Mouse (Mus musculus) CD4-positive, CD25-positive, alpha-beta regulatory T cell, adult 2 months (primary cell): Measurements from ENCODE around the gene Itpr2.

Experiments used
- DNase-seq: peaks from one replicate; pipeline ENCODE4 v3.0.0-alpha.2; 2012; ENCODE audit warnings: low read depth, low spot score

Itpr2 gene

GRCm38 (mm10) chr6:146270162-146270561 is 231.9 kb downstream of the Itpr2 start:
- no peak for DNase-seq

DNA sequence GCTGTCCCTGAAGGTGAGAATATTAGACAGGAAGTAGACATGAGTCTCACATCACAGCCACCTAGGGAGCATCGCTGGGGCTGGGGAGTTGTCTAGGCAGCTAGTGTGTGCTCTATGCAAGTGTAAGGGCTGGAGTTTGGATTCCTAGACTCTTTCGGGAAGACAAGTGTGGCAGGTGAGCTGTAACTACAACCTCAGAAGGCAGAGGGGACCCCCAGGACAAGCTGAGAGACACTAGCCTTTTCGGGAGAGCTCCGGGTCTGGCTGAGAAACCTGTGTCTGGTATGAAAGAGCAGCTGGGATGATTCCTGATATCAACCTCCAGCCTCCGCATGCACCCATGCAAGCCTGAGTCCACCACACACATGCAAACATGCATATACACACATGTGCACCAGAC is 232.7 kb downstream of the Itpr2 start:
- DNase-seq: no peak

- DNase-seq: no peak
Measured at GRCm38 (mm10) chr6:146260674-146261376, 241.2 kb downstream of the Itpr2 start.

DNA sequence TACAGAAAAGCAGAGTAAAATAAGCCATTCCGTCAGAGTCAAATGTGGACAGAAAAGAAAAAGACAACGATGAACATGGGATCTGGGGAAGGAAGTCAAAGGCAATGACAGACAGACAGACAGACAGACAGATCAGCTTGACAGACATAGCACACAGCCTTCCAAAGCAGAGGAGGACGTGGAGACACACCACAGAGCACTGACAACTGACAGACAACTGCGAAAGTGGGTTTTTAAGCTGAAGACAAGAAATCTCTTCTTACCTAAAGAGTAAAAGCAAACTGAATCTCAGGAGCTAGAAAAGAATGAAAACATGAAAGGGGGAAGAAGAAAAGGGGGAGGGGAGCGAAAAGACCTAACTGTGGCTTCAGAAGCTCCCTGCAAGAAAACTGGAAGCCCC is 243.3 kb downstream of the Itpr2 start:
- no peak for DNase-seq

GRCm38 (mm10) chr6:146258261-146258660 is 243.8 kb downstream of the Itpr2 start:
- peak; percentile 23 for DNase-seq

- DNase-seq: peak; percentile 42
Measured at GRCm38 (mm10) chr6:146256947-146257670, 244.9 kb downstream of the Itpr2 start.

- DNase-seq: no peak
Measured at GRCm38 (mm10) chr6:146256401-146256800, 245.6 kb downstream of the Itpr2 start.

DNA sequence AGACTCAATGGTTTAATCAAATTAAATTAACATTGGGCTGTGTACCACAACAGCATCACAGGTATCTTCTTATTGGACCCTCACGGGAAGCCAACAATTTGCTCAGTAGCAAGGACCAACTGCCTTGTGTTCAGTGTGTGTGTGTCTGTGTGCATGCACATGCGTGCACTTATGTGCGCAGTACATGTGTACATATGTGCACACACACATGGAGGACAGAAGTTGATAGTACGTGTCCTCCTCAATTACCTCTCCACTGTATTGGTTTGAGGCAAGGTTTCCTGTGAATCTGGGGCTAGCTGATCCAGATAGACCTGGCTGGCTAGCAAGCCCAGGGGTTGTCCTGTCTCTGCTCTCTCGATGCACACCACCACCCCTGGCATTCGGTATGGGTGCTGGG is 246.4 kb downstream of the Itpr2 start:
- DNase-seq: no peak

- DNase-seq: no peak
Measured at GRCm38 (mm10) chr6:146254931-146255330, 247.1 kb downstream of the Itpr2 start.

DNA sequence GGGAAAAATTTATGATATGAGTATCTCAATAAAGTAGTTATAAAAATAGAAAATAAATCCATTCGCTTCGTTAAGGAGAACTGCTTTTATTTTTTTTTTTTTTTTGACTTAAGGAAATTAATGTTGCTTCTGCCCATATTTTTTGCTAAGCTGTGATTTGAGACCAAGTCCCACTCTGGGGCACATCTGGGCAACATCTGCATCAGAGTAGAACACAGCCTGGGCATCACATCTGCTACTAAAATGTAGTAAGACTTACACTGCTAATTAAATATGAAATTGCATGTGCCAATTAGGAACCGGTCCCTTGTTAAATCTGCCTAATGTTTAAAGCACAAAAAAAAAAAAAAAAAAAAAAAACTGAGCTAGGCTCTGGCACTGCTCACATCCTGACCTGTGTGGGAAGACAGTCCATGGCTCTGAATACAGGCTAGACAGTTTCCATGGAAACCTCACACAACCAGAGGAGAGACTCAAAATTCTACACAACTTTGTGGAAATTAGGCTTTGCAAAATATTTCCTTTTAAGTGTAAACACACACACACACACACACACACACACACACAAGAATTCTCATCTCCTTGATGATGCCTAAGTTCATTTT is 247.7 kb downstream of the Itpr2 start:
- no peak for DNase-seq

GRCm38 (mm10) chr6:146249096-146249495 is 252.9 kb downstream of the Itpr2 start:
- no peak for DNase-seq

GRCm38 (mm10) chr6:146248341-146248740 is 253.7 kb downstream of the Itpr2 start:
- DNase-seq: no peak

- no peak for DNase-seq
Measured at GRCm38 (mm10) chr6:146247906-146248305, 254.1 kb downstream of the Itpr2 start.

DNA sequence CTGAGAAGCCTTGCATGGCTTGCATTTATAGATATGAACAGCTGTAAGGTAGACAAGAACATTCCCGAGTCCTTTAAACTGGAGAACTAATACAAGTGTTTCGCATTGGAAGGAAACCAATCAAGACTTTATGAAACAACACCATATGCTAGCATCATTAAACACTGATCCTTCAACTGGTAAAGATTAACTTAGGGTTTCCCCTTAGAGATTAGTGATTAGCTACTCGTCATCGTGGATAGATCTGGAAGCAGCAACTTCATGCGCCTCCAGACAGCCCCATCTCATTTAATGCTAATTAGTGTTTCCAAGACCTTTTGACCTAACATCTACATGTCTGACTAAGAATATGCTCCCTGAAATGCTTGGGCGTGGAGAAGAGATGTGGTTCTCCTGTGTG is 255.7 kb downstream of the Itpr2 start:
- no peak for DNase-seq

DNA sequence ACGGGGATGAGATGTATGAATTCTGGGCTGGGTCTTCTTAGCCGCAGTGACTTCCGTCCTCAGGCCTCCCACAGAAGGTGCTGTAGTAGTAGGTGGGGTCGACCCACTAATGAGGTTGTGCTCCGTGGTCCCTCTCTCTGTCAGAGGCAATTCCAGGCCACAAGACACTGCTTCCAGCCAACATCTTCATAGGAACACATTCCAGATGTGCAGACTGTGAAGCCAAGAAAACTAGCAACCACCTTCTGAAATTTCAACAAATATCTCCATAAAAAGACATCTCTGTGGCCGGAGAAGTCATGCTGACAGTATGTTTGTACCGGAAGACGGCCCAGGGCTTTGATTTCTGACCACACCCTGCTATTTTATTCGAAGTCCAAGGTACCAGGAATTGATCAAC is 256.1 kb downstream of the Itpr2 start:
- no peak for DNase-seq

- no peak for DNase-seq
Measured at GRCm38 (mm10) chr6:146243068-146243467, 259.0 kb downstream of the Itpr2 start.

DNA sequence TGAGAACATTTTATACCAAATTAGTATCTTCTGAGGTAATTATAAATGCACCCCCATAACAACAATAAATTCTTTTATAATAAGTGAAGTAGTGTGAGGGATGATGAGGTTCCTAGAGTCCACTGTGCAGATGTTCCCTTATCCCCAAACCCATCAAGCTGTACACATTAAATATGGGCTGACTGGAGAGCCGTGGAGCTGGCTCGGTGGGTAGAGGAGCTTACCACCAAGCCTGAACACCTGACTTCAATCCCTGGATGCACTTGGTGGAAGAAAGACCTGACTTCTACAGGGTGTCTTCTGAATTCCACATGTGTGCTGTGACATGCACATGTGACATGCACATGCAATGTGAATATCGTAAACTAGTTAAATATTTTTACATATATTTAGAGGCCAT is 260.7 kb downstream of the Itpr2 start:
- DNase-seq: no peak

DNA sequence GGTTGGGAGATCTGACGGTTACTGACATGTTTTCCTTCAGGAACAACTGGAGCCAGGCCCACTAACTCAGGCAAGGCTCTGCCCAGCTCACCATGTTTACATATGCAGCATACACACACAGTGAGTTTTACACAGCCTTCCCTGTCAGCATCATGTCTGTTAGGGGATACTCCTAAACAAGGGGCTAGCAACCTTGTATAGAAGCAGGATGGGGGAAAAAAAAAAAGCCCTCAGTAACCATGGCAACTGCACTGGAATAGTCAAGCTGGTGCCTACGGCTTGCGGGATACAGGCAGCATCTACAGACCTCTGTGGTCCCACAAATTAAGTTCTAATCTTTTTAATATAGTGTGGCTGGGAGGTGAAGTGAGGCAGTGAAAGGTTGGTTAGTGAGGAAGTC is 266.9 kb downstream of the Itpr2 start:
- DNase-seq: no peak

DNA sequence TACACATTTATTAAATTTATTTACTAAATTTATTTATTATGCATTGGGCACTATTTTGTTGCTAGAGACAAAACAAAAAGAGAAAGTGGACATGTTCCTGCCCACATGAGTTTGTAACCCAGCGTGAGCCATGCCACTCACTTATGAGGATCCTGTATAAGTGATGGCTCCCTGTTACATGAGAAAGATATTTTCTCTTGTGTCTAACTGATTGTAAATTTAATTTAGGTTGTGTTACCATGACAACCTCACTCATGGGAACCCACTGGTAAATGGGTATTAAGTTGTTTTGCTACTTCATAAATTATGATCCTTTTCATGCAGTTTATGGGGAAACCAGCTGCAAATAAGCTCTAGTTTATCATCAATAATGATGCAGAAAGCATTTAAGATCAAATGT is 267.6 kb downstream of the Itpr2 start:
- DNase-seq: no peak

DNA sequence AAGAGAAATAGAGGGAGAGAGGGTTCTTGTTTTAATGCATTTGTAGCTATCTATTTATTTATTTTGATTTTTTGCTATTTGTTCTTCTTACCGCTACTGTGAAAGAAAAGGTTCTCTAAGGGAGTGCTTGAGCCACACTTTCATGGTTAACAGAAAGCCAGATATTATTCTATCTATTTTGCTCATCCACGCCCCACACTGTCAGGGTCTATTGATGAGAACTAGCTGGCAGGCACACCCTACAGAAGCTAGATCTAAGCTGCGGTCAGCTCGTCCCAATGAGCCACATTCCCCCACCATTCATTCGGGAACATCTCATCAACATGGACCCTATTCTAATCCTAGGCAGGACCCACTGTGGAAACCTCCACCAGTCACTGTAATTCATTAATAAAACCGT is 271.1 kb downstream of the Itpr2 start:
- no peak for DNase-seq

- no peak for DNase-seq
Measured at GRCm38 (mm10) chr6:146230373-146230788, 271.6 kb downstream of the Itpr2 start.

DNA sequence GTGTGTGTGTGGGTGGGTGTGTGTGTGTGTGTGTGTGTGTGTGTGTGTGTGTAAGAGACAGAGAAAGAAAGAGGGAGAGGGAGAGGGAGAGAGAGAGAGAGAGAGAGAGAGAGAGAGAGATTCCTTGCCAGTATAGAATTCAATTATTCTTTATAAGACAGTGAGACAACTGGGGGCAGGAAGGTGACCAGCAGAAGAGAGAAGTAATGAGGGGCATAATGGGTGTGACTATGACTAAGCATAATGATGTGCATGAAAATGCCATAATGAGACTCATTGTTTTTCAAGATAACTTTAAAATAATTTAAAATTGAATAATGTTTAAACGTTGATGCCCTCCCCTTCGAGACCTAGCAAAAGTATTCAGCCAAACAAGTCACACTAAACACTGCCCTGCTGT is 272.1 kb downstream of the Itpr2 start:
- DNase-seq: no peak

- DNase-seq: no peak
Measured at GRCm38 (mm10) chr6:146229519-146229918, 272.5 kb downstream of the Itpr2 start.
